In the genomic region with DNA sequence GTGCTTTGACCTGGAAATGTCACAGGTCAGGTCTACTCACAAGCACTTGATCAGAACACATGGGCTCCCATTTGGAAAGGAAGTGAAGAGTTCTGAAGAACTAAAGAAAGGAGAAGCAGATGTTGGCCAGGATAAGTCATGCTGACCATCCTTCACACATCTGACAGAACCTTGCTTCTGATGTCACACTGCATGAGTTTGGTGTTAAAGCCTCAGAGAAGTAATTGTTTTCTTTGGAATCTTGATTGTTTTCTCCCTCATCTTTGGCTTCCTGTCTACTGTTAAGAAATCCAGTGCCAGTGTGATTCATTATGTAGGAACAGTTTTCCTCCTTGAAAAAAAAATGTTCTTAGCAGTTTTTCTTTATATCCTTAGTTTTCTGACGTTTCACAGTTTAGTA, we compare ENCODE assay signal across 13 mouse cellular contexts.
"Had no signal": no experiment of that assay in that cellular context is flagged by ENCODE, and none has a peak within 500 bp of the region (broad histone marks: within the 10 kb centered on the region; RNA-seq: fewer than 3 reads in every experiment).

No protein-coding gene starts in this region.

- DNase-seq: liver, postnatal 0 days; lung, adult 2 months; lung, postnatal 14 days; lung, postnatal 36 days; midbrain, embryonic 14.5 days; retina, postnatal 1 day; right cerebral cortex, adult 18-20 months; right cerebral cortex, postnatal 25 days; right cerebral cortex, postnatal 4 days; spleen, adult 18-20 months; thymus, adult 18-20 months; thymus, postnatal 14 days; thymus, postnatal 36 days had no signal
